Mouse (Mus musculus) C2C12 (cell line): ENCODE data around the gene Bicral.

Experiments used
- CEBPB ChIP-seq: IDR thresholded peaks from one replicate; pipeline ENCODE4 v1.6.1; 2011; ENCODE audit warnings: low read depth, mild to moderate bottlenecking, control low read depth, moderate library complexity
- CTCF ChIP-seq: IDR thresholded peaks from one replicate; pipeline ENCODE4 v1.5.1; 2011; ENCODE audit not compliant: control insufficient read depth, insufficient read depth, insufficient read length

- TF ChIP-seq CTCF (peak; percentile 70), CEBPB (no peak)
Measured at GRCm38 (mm10) chr17:46903876-46904490, 45.7 kb upstream of the Bicral start.
